Mouse (Mus musculus): ENCODE measurements around the gene Tgfbr3. TPM values are rescaled to one million over a fixed set of nuclear protein-coding genes. Genes with fewer than 3 reads are reported as not detected.

The Tgfbr3 gene
- polyA plus RNA-seq, 1 experiment from 2014 or later: 2.2 TPM

DNA sequence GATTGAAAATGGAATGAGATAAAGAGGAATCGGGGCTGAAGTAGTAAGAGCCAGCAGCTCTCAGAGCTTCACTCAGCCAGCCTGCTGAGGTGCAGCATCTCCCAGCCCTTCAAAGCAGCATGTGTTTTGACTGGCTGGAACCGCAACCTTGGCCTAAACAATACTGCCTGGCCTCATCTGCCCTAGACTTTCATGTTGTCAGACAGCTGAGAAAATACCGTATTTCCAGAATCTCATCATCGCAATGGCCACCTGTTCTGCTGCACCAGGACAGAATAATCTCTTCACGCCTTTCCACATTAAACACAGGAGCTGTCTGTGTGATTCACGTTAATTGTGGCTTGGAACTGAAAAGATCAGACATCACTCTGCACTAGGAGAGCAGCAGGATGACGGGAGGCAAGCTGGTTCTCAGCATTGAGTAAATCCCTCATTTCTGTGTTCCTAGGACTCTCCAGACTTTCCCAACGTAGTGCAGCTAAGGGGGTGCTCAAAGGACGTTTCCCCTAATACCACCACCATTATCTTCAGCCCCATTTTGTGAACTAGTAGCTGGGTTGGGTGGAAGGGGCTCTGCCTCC is 145.1 kb downstream of the Tgfbr3 start:
- Histone ChIP-seq H3K9ac (replicated peaks; ENCODE audit: low read depth, low read length) (no peak overlapping the region), H3K4me2 (ENCODE audit: low read length) (no peak overlapping the region), H3K4me1 (replicated peaks; ENCODE audit: control insufficient read depth, insufficient read depth, low read length) (peaks cover 19% of the 10 kb centered on the region), H3K9me3 (ENCODE audit: control insufficient read depth, low read length) (no peaks in the 10 kb centered on the region), H3K4me3 (replicated peaks; ENCODE audit: low read length) (no peak overlapping the region), H3K27ac (ENCODE audit: low read length) (no peak overlapping the region), H3K36me3 (ENCODE audit: control insufficient read depth, insufficient read depth) (no peaks in the 10 kb centered on the region), H3K27me3 (replicated peaks; ENCODE audit: control insufficient read depth, insufficient read depth, low read length) (peaks cover 14% of the 10 kb centered on the region)
- peak; percentile 62 for ATAC-seq
- 18% methylated on average over 9 of the region's 9 CpGs for WGBS

DNA sequence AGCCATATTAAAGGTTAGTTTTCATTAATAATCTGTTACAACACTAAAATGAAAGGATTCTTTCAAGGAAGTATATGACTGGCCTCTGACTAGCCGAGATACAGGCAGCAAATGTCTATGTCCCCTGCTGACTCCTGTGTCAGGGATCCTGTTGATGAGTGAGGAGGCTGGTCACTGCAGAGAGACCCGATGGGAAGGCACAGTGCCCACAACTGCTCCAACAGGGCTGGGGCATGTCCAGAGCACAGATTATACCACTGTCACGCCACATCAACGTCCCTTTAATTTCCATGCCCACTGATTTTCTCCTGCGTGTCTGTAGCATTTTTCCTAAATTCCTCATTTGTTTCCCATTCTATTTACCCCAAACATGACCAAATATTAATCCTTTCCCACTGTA is 146.0 kb downstream of the Tgfbr3 start:
- H3K9ac ChIP-seq (replicated peaks; ENCODE audit: low read depth, low read length): no peak overlapping the region
- no peak overlapping the region for H3K4me2 ChIP-seq (ENCODE audit: low read length)
- no peak overlapping the region for H3K27ac ChIP-seq (ENCODE audit: low read length)
- ATAC-seq: no peak
- H3K4me1 ChIP-seq (replicated peaks; ENCODE audit: control insufficient read depth, insufficient read depth, low read length): peaks cover 18% of the 10 kb centered on the region
- H3K9me3 ChIP-seq (ENCODE audit: control insufficient read depth, low read length): no peaks in the 10 kb centered on the region
- WGBS: 81% methylated on average over 5 of the region's 5 CpGs
- no peaks in the 10 kb centered on the region for H3K36me3 ChIP-seq (ENCODE audit: control insufficient read depth, insufficient read depth)
- H3K27me3 ChIP-seq (replicated peaks; ENCODE audit: control insufficient read depth, insufficient read depth, low read length): peaks cover 16% of the 10 kb centered on the region
- H3K4me3 ChIP-seq (replicated peaks; ENCODE audit: low read length): no peak overlapping the region

DNA sequence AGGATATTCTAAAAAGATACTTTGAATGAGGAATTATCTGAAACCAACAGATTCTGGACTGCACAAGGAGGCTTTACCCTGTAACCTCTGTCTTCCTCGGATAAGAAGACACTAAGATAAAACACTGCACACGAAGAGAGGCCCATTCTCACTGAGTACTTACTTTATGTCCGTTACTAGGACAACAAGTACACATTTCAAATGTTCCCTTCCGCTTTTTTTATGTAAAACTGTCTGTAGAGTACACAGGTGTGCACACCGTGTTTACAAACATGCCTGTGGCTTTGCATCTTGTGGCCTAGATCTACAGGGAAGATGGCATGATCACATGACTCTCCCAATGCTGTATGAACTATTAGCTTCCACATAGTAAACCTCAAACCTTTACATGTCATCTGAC is 146.6 kb downstream of the Tgfbr3 start:
- H3K27ac ChIP-seq (ENCODE audit: low read length): no peak overlapping the region
- H3K4me2 ChIP-seq (ENCODE audit: low read length): no peak overlapping the region
- H3K36me3 ChIP-seq (ENCODE audit: control insufficient read depth, insufficient read depth): no peaks in the 10 kb centered on the region
- no peak overlapping the region for H3K9ac ChIP-seq (replicated peaks; ENCODE audit: low read depth, low read length)
- H3K27me3 ChIP-seq (replicated peaks; ENCODE audit: control insufficient read depth, insufficient read depth, low read length): peaks cover 16% of the 10 kb centered on the region
- 90% methylated on average over 5 of the region's 5 CpGs for WGBS
- peaks cover 12% of the 10 kb centered on the region for H3K4me1 ChIP-seq (replicated peaks; ENCODE audit: control insufficient read depth, insufficient read depth, low read length)
- no peaks in the 10 kb centered on the region for H3K9me3 ChIP-seq (ENCODE audit: control insufficient read depth, low read length)
- no peak for ATAC-seq
- no peak overlapping the region for H3K4me3 ChIP-seq (replicated peaks; ENCODE audit: low read length)

DNA sequence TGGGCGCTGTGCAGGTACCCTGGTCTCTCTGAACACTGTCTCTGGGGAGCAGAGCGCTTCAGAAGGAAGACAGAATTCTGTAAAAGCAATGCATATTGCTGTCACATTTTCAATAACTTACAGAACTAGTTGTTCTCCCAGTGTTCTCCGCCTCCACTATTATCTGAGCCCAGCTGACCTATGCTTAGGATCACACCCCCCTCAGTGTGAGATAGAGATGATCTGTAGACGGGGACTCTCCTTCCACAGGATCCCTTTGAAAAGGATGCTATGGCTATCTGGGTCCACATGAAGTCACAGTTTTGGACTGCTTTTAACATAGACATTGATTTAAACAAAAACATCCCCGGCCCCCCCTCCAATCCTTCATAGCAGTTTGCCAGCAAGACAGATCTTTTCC is 148.1 kb downstream of the Tgfbr3 start:
- peaks cover 10% of the 10 kb centered on the region for H3K4me1 ChIP-seq (replicated peaks; ENCODE audit: control insufficient read depth, insufficient read depth, low read length)
- H3K9ac ChIP-seq (replicated peaks; ENCODE audit: low read depth, low read length): no peak overlapping the region
- no peak overlapping the region for H3K27ac ChIP-seq (ENCODE audit: low read length)
- ATAC-seq: no peak
- peaks cover 18% of the 10 kb centered on the region for H3K27me3 ChIP-seq (replicated peaks; ENCODE audit: control insufficient read depth, insufficient read depth, low read length)
- H3K36me3 ChIP-seq (ENCODE audit: control insufficient read depth, insufficient read depth): no peaks in the 10 kb centered on the region
- H3K9me3 ChIP-seq (ENCODE audit: control insufficient read depth, low read length): no peaks in the 10 kb centered on the region
- WGBS: 92% methylated on average over 5 of the region's 5 CpGs
- no peak overlapping the region for H3K4me3 ChIP-seq (replicated peaks; ENCODE audit: low read length)
- H3K4me2 ChIP-seq (ENCODE audit: low read length): no peak overlapping the region

DNA sequence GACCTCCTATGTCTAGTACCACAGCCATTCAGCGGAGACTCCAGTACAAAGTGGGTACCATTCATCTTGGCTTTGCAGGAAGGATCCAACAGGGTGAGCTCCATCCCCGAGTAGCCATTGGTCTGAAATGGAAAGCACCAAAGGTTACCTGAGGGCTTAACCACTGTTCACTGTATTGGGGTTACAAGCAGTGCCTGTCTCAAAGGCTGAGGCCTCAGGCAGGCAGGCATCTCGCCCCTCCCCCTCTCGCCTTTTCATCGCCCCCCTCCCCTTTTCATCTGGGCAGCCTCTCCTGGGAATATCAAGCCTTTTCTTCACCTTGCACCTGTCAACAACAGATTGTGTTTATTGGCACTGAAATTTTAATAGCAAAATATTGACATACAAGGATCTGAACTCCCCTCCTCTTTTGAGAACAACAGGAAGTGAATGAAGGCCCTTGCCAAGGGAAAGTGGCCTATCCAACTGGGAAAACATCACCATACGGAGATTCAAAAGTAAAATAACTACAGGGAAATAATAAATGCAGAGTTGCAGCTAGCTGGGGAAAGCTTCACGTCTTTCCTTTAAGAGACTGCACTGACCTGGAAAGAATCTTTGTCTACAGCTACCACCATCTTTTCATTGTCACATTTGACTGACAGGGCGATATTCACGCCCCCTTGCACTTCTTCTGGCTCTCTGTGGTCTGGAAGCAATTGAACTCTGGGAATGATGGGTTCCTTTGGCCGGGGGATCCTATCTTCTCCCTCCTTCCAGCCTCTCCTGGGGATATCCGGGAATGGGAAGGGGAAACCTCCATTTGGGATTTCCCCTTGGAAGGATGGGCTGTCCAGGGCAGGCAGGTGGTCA is 149.4 kb downstream of the Tgfbr3 start:
- no peaks in the 10 kb centered on the region for H3K9me3 ChIP-seq (ENCODE audit: control insufficient read depth, low read length)
- no peak overlapping the region for H3K4me2 ChIP-seq (ENCODE audit: low read length)
- H3K36me3 ChIP-seq (ENCODE audit: control insufficient read depth, insufficient read depth): no peaks in the 10 kb centered on the region
- peak; percentile 25; the same call in 1 of the 2 replicates for ATAC-seq
- H3K4me3 ChIP-seq (replicated peaks; ENCODE audit: low read length): no peak overlapping the region
- peaks cover 10% of the 10 kb centered on the region for H3K4me1 ChIP-seq (replicated peaks; ENCODE audit: control insufficient read depth, insufficient read depth, low read length)
- no peak overlapping the region for H3K9ac ChIP-seq (replicated peaks; ENCODE audit: low read depth, low read length)
- no peak overlapping the region for H3K27ac ChIP-seq (ENCODE audit: low read length)
- H3K27me3 ChIP-seq (replicated peaks; ENCODE audit: control insufficient read depth, insufficient read depth, low read length): peaks cover 14% of the 10 kb centered on the region
- 54% methylated on average over 11 of the region's 11 CpGs for WGBS

DNA sequence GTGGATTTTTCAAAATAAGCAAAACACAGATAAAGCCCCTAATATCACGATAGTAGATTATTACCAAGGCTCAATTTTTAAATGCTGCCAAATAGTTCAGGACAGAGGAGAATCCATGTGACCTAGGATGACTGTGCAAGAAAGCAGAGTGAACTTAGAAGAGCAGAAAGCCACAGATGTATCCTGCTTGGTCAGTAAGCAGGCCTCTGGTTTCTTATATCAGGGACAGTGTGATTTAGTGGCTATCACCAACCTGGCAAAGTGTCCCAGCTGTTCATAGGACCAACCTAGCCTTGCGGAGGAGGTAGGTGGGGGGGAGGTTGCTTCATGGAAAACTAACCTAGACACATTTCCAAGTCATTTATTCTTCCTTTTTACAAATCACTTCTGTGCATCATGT is 156.1 kb downstream of the Tgfbr3 start:
- H3K4me2 ChIP-seq (ENCODE audit: low read length): no peak overlapping the region
- H3K4me3 ChIP-seq (replicated peaks; ENCODE audit: low read length): no peak overlapping the region
- no peaks in the 10 kb centered on the region for H3K9me3 ChIP-seq (ENCODE audit: control insufficient read depth, low read length)
- no peaks in the 10 kb centered on the region for H3K36me3 ChIP-seq (ENCODE audit: control insufficient read depth, insufficient read depth)
- ATAC-seq: no peak
- H3K4me1 ChIP-seq (replicated peaks; ENCODE audit: control insufficient read depth, insufficient read depth, low read length): no peaks in the 10 kb centered on the region
- peaks cover 4% of the 10 kb centered on the region; the same call in 1 of the 2 replicates for H3K27me3 ChIP-seq (replicated peaks; ENCODE audit: control insufficient read depth, insufficient read depth, low read length)
- H3K9ac ChIP-seq (replicated peaks; ENCODE audit: low read depth, low read length): no peak overlapping the region
- 94% methylated on average over 2 of the region's 2 CpGs for WGBS
- H3K27ac ChIP-seq (ENCODE audit: low read length): no peak overlapping the region

DNA sequence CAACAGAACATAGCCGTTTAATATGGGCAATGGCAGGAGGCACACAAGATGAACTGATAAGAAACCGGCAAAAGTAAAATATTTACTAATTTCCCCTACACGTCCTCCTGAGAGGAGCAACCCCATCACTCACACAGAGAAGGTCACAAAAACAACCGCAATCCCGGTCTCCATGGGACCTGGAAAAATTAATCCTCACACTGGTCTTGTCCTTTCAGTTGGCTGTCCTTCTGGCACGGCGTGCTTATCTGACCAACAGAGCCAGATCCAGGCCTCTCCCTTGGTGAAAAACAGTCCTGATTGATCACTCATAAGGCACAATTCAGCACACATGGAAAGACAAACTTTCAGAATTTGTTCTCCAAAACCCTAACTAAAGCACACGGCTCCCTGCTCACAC is 157.2 kb downstream of the Tgfbr3 start:
- no peak for ATAC-seq
- no peaks in the 10 kb centered on the region for H3K36me3 ChIP-seq (ENCODE audit: control insufficient read depth, insufficient read depth)
- H3K4me3 ChIP-seq (replicated peaks; ENCODE audit: low read length): no peak overlapping the region
- H3K27me3 ChIP-seq (replicated peaks; ENCODE audit: control insufficient read depth, insufficient read depth, low read length): peaks cover 4% of the 10 kb centered on the region; the same call in 1 of the 2 replicates
- no peak overlapping the region for H3K4me2 ChIP-seq (ENCODE audit: low read length)
- WGBS: 86% methylated on average over 8 of the region's 8 CpGs
- H3K9me3 ChIP-seq (ENCODE audit: control insufficient read depth, low read length): no peaks in the 10 kb centered on the region
- no peak overlapping the region for H3K9ac ChIP-seq (replicated peaks; ENCODE audit: low read depth, low read length)
- H3K4me1 ChIP-seq (replicated peaks; ENCODE audit: control insufficient read depth, insufficient read depth, low read length): no peaks in the 10 kb centered on the region
- H3K27ac ChIP-seq (ENCODE audit: low read length): no peak overlapping the region

DNA sequence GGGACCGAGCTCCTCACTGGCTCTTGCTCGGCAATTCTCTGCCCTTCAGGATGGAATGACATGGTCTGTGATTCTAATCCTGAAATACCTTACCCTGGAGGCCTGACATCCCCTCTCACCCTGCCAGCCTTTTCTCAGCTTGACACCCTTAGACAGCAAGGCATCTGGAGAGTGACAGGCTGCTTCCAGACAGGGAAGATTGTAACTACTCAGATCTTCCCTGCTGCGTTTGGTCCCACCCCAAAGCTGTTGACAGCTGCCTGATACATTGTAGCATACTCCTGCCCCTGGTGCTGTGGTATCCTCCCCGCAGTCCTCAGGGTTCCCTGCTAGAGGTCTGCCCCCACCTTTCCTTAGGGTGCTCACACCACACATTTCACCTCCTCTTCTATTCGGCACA is 160.1 kb downstream of the Tgfbr3 start:
- no peak overlapping the region for H3K4me3 ChIP-seq (replicated peaks; ENCODE audit: low read length)
- H3K4me1 ChIP-seq (replicated peaks; ENCODE audit: control insufficient read depth, insufficient read depth, low read length): 0 out of 2 replicates have a peak, but pooled peaks cover 5% of the 10 kb centered on the region
- 57% methylated on average over 5 of the region's 5 CpGs for WGBS
- no peak overlapping the region for H3K4me2 ChIP-seq (ENCODE audit: low read length)
- no peak for ATAC-seq
- H3K27ac ChIP-seq (ENCODE audit: low read length): no peak overlapping the region
- no peaks in the 10 kb centered on the region for H3K36me3 ChIP-seq (ENCODE audit: control insufficient read depth, insufficient read depth)
- no peak overlapping the region for H3K9ac ChIP-seq (replicated peaks; ENCODE audit: low read depth, low read length)
- no peaks in the 10 kb centered on the region for H3K9me3 ChIP-seq (ENCODE audit: control insufficient read depth, low read length)
- peaks cover 2% of the 10 kb centered on the region; the same call in 1 of the 2 replicates for H3K27me3 ChIP-seq (replicated peaks; ENCODE audit: control insufficient read depth, insufficient read depth, low read length)

DNA sequence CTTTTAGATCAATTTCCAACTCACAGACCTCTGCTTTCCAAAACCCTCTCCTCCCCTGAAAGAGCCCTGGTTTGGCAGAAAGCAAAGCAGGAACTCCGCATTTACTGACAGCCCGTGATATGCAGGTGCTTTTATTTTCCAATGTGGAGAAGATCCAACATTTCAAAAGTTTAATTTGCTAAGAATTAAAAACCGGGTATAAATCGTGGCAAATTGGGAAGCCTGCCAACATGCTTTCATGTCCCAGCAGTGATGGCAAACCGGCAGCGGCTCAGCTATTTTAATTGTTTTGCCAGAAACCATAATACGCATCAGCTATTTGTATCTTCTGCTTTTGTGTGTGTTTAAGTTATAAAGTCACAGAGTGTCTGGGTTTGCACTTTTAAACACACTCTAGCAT is 162.9 kb downstream of the Tgfbr3 start:
- Histone ChIP-seq H3K27ac (ENCODE audit: low read length) (no peak overlapping the region), H3K9ac (replicated peaks; ENCODE audit: low read depth, low read length) (no peak overlapping the region), H3K4me3 (replicated peaks; ENCODE audit: low read length) (no peak overlapping the region), H3K27me3 (replicated peaks; ENCODE audit: control insufficient read depth, insufficient read depth, low read length) (peaks cover 3% of the 10 kb centered on the region), H3K4me2 (ENCODE audit: low read length) (no peak overlapping the region), H3K36me3 (ENCODE audit: control insufficient read depth, insufficient read depth) (no peaks in the 10 kb centered on the region), H3K9me3 (ENCODE audit: control insufficient read depth, low read length) (no peaks in the 10 kb centered on the region), H3K4me1 (replicated peaks; ENCODE audit: control insufficient read depth, insufficient read depth, low read length) (0 out of 2 replicates have a peak, but pooled peaks cover 5% of the 10 kb centered on the region)
- 15% methylated on average over 7 of the region's 7 CpGs for WGBS
- ATAC-seq: no peak

Data from forebrain, embryonic 16.5 days (tissue).